Mouse (Mus musculus) adrenal gland, adult 8-10 months (tissue): ENCODE results near the gene Dlk1. TPM values are rescaled to one million over a fixed set of nuclear protein-coding genes. Genes with fewer than 3 reads are reported as not detected.

Experiments
- DNase-seq: peaks from one replicate; pipeline ENCODE4 v3.0.0; 2022
- total RNA-seq, 4 experiments: library from RNA; stranded (reverse); gene quantifications; 2 replicates each; pipeline ENCODE4 v1.2.4; 2022

Gene Dlk1
- 1,000 to 10,000 TPM in 1 of 4 experiments, 100 to 1,000 TPM in 3; 841 to 1,077 (median 912) TPM for total RNA-seq

DNA sequence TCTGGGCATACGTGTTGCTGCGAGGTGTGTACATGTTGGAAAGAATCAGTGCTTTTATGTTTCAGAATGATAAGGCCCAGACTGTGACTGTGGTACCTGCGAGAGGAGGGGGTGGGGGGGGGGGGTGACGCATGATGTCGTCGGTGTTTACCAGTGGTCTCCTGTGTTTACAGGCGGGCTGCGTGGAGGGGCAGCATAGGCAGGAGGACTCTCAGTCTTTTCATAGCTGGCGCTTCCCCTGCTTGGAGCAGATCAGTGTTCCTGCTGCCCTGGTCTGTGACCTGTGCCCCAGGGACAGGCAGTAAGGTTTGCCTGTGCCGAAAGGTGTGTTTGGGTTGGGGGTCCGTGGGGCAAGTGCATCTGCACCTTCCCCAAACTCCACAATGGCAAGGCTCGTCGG, at the start of gene Dlk1:
TSS of gene Dlk1 (plus strand) at position 232 of the 400 bp plus-strand sequence.
- DNase-seq = no peak

- DNase-seq = no peak
These were observed 49.7 kb upstream of the Dlk1 start for GRCm38 (mm10) chr12:109402943-109403342.

DNA sequence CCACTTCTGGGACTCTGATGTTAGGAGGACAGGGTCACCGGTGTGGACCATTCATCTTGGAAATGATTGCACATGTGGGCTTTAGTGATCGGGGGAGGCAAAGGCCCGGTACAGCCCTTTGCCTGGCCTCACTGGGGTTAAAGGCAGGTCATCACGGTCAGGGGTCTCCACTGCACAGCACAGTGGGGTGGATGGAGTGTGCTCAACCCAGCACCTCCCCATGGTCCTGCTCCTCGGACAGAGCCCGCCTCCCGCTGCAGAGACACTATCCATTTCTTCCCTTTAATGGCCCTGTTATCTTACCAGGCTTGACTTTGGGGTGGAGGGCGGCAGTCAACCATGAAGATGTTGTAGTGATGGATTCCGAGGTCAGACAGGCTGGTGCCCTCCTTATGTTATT, 48.9 kb upstream of the Dlk1 start:
- DNase-seq = no peak

GRCm38 (mm10) chr12:109406018-109406417, 46.6 kb upstream of the Dlk1 start:
- no peak for DNase-seq

DNA sequence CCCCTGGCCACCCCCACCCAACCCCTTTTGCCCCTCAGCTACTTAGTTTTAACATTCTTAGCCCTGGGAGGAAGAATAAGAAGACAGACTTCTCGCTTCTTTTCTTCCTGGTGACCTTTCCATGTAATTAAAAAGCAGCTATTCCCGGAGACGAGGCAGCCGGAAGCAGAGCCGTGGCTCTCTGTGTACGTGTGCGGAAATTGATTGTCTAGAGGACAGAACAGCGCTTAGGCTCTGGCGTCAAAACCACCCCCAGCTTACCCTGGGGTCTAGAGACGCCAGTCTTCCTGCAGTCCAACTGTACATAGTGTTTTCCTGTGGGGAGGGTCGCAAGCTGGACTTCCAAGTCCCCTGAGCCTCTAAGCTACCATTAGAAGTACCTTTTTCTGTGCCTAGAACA, 41.9 kb upstream of the Dlk1 start:
- no peak for DNase-seq

GRCm38 (mm10) chr12:109411172-109412070, 41.2 kb upstream of the Dlk1 start:
- DNase-seq = no peak

- DNase-seq = no peak
These were observed 40.6 kb upstream of the Dlk1 start for GRCm38 (mm10) chr12:109412071-109412440.

- DNase-seq = no peak
These were observed 39.9 kb upstream of the Dlk1 start for GRCm38 (mm10) chr12:109412675-109413074.

DNA sequence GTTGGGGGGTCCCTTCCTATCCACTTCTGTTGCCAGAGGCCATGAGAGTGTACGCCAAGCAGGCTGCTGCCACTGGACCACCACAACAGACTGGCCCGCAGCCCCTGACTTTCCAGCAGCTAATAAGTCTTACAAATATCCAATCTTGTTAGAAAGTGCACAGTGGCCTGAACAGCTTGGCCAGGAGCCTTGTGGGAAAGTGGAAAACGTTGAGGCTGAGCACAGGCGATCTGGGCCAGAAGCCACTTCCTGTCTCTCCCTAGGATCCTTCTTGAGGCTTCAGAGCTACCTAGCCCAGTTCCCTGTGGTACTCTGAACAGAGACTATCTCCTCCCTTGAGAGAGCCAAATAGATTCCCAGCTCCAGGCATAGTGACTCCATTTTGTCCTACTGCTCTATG, 39.3 kb upstream of the Dlk1 start:
- DNase-seq = no peak

DNA sequence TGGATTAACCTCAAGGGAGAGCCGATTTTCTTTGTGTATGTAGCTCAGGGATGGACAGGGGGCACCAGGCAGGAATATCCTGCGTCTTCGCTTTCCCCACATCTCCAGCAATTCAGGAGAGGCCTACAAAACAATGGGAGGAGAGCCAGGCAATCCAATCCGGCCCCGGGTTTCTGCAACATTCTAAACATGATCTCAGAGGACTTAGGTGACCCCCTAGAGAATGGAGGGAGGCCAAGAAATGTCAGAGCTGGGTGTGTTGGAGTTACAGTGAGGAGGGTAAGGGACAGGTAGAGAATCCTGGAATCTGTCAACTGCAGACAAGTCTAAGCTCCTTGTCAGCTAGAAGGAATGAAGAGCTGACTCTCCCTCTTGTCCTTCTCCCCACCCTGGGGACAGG, 35.9 kb upstream of the Dlk1 start:
- DNase-seq = no peak

DNA sequence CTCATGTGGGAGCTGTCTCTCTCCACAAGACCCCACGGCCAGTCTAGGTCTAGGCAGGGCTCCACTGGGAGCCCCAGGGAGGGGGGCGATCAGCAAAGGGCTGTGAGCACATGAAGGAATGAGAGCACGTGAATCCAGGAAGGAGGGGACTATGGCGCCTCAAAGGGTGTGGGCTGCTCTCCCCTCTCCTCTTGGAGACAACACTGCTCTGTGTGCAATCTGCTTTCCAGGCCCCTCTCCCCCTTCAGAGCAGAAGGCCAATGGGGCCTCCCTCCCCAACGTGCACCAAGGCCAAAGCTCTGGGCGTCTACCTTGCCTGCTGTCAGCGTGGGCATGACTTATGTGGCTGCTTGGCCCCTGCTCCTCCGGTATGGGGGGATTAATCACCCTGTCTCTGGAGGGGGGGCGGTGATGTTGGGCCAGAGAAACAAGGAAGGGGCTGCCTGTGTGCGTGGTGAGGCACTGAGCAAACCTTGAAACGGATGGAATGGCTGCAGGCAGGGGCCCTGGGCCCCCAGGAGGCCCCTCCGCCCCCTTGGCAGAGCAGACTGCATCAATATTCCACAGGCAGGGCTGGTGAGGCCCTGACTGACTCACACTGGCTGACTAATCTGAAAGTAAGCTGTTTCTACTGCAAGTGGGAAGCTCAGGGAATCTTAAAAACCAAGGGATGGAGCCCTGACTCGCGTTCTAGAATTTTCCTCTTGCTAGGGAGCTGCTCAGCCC, 35.0 kb upstream of the Dlk1 start:
- peak; percentile 86 for DNase-seq

DNA sequence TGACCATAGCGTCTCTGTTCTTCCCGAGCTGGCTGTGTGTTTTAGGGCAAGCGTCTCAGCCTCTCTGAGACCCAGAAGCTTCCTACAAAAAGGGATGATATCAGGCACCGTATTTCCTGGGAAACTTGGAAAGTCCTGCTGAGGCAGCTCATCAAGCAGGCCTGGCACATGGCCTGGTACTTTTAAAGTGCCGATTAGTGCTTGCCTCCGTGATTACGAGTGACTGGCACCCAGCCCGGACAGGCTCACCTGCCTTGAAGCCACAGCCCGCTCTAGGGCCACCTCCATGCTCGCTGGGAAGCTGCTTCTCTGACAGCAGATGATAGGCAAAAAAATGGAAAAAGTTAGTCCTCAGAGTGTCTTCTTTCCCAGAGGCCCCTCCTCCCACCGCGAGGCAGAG, 32.6 kb upstream of the Dlk1 start:
- no peak for DNase-seq

DNA sequence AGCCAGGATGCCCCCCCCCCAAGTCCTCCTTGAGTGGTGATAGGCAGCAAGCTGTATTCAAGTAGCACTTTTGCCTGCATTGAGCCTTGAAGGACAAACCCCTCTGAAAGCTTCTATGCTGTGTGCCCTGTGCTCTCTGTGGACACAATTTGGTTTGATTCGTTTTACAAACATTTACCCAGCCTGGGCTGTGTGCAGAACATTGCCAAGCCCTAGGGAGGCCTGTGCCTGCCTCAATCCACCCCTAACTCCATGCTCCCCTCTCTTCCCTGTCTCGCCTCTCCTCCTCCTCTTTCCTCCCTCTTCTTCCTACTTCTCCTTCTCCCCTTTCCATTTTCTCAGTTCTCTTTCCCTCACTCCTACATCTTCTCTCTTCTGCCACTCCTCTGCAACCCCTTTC, 29.5 kb upstream of the Dlk1 start:
- no peak for DNase-seq

- no peak for DNase-seq
These were observed 28.8 kb upstream of the Dlk1 start for GRCm38 (mm10) chr12:109423716-109424429.

GRCm38 (mm10) chr12:109424753-109425332, 27.8 kb upstream of the Dlk1 start:
- no peak for DNase-seq

DNA sequence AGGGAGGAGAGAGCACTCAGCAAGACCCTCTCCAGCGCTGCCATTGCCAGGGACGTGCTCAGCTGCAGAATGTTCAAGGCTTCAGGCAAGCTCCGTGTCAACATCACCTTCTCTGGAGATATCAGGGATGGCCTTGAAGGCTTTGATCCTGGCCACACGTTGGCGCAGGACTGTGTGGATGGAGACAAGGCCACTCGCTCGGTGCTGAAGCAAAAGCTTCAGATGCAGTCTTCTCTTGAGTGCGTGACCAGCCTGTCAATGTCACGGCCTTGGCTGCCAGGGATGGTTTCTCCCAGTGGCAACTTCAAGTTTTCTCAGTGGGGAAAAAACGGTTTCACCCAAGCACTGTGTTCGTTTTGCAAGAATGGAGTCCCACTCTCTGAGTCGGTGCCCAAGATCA, 26.6 kb upstream of the Dlk1 start:
- DNase-seq = peak; percentile 59

- DNase-seq = no peak
These were observed 20.0 kb upstream of the Dlk1 start for GRCm38 (mm10) chr12:109432475-109433130.

- no peak for DNase-seq
These were observed 16.2 kb upstream of the Dlk1 start for GRCm38 (mm10) chr12:109436367-109436807.

DNA sequence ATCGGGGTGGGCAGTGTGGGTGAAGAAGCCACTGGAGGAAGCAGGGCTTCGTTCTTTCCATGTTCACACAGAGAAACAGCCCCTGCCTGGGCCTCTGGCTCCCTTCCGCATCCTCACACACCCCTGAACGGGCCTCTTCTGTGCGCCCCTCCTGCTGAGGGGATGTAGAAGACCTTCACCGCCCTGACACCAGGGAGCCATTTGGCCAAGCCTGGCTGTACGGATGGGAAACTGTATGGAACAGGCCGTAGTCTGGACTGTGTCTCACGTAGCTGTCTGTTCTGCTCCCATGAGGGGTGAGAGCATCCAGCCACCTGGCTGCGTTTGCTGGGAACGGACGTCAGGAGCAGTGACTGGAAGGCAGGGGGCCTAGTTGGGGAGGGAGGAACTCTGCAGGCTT, 15.8 kb upstream of the Dlk1 start:
- DNase-seq = no peak

DNA sequence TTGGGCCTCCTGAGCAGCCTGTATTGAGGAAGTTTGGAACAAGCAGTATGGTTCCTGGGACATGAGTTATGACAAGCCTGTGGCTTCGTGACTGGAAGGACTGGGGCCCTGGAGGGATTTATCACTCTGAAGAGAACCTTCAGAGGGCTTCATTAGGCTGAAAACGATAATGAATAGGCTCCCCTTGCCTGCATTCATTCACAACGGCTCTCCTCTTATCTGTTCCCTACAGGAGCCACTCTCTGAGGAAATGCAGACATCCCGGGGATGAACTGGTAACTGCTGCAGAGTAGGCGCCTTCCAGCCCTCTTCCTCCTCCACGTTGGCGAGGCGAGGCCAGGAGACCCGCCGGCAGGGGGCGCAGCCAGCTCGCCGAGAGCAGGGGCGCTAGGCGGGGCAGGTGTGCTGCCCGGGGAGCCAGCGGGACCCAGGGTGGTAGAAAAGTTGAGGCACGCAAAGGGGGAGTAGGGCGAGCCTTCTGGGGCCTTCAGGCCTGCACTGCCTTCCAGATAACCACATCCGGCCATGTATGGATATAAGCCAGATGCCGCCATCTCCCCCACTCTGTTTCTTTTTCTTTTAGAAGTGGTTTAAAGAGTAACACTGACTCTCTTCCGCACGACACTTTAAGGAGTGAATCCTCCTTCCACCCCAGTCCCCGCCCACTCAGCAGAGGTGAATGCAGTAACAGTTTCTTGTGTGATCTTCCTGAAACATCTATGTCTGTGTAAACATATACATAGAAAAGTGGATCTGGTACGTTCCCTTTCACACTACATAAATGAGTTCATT, 14.9 kb upstream of the Dlk1 start:
- DNase-seq = peak; percentile 64

DNA sequence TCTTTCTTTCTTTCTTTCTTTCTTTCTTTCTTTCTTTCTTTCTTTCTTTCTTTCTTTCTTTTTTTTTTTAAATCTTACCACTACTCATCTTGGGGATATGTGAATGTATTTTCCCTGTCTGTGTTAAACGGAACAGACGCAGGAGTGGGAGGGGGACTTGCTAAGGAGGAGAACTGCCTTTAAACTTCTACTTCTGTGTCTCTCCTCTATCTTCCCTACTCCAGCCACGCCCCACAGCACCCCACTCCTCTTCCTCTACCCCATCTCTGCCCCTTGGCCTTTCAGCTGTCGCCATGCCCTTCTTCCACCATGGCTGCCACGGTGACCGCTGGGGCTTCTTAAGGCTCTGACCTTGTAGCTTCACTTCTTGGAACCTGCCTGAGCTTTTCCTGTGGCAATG, 14.2 kb upstream of the Dlk1 start:
- no peak for DNase-seq
